Mouse (Mus musculus) cerebellum, adult 2 months (tissue): Measurements from ENCODE around the gene Pm20d1.

Experiments used
- CTCF ChIP-seq: fragments of 200-500 bp; IDR thresholded peaks from 2 replicates; pipeline ENCODE4 v1.5.1; 2011; ENCODE audit warnings: low read depth, mild to moderate bottlenecking, control low read depth, low read length, moderate library complexity, borderline replicate concordance; ENCODE audit not compliant: insufficient read depth
- POLR2A ChIP-seq: fragments of 200-500 bp; IDR thresholded peaks from 2 replicates; pipeline ENCODE4 v1.6.1; 2011; ENCODE audit warnings: low read length, control low read depth, borderline replicate concordance; ENCODE audit not compliant: insufficient read depth

DNA sequence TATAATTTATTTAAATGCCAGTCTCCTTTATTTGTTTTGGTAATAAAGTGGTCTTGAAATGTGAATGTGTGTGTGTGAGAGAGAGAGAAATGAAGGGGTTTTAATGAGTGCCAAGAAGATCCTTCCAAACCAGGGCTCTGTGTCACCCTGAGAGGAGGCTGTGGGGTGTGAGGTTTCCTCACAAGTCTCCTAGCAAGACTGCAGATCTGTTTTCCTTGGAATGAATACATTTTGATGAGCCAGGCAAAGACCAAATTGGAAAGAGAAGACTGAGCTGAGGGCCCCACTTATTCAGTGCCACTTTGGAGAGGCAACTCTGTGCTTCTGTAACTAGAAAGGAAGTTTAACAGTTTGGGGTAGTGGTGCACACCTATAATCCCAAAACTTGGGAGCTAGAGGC, 25.7 kb upstream of the Pm20d1 start:
- TF ChIP-seq CTCF (no peak), POLR2A (no peak)
